Mouse (Mus musculus): Measurements from ENCODE around the gene Phactr1. TPM values are rescaled to one million over a fixed set of nuclear protein-coding genes. Genes with fewer than 3 reads are reported as not detected.

Gene Phactr1
- polyA plus RNA-seq, 1 experiment, result 1.1 TPM

DNA sequence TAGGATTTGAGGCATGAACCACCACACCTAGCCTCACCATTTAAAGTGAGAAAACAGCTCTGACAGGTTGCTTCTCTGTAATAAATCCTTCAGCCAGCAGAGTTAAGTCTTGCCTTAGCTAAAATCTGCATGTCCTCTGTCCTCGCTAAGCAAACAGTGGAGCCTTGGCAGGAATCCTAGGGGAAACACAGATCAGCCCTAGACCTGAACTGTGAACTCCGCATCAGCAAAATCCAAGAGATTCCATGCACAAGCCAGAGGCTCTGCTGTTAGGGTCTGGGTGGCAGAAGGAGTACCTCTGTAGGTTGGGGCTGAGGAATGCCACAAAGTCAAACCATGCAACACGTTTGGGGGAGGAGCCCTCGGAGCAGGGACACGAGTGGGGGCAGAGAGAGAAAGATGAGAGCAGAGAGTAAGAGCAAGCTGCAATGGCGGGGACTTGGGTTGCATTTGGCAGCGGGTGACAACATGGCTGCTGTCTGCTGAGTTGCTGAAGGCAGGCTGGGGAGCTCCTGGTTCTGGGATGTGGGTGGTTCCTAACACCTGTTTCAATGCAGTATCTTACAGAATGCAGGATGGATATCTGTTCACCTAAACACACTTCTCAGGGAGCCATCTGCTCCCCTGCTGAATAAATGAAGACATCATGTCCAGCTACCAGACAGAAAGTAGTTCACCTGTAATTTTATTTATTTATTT is 464.4 kb downstream of the Phactr1 start:
- 48% methylated on average over 7 of the region's 7 CpGs for WGBS
- DNase-seq (ENCODE audit: low read depth, low spot score), result no peak

DNA sequence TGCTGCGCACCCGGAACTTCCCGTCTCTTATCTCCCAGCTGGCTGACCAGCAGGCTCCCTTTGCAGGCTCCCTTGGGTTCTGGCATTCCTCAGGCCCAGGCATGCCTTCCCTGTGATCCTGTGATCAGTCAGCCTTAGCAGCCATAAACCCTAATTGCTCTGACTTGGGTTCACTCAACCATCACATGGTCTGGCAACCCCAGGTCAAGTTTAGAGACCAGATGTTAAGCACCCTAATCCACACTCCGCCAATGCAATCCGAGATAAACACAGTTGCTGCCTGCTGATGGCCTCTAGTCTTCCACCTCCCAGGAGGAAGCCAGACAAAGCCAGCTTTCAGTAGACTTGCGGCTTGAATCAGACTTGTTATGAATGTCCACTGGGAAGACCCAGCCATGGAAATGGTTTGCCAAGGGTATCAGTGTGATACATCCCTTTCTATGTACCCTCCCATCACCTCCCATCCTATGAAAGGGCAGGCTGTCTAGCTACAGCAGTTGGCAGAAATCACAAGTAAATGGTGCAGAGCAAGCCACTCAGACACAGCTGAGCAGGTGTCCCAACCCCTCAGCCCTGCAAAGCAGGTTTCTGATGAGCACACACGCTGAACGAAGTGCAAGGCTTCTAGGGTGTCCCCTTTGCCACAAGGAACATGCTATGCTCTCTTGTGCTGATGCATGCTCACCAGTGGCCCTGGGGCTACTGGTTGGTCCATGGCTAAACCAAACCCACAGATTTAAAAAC is 466.3 kb downstream of the Phactr1 start:
- no peak for DNase-seq (ENCODE audit: low read depth, low spot score)
- 63% methylated on average over 8 of the region's 8 CpGs for WGBS

DNA sequence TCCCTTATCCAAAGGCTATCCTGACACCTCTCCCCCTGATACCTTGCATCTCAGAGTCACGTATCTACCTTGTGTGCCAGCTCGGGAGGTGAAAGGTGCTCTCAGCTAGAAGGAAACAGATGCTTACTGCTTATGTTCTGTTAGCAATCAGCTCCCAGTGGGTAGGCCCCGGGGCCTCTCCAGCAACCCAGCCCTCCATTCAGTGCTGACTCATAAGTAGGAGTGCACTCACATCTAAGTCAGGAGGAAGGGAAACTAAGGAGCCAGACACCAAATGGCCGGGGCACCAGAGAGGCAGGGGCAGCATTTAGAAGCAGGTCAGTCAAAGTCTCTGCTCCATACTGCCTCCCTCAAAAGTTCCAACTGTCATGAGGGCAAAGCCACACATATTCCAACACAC is 468.3 kb downstream of the Phactr1 start:
- no peak for DNase-seq (ENCODE audit: low read depth, low spot score)
- 58% methylated on average over 4 of the region's 4 CpGs for WGBS

DNA sequence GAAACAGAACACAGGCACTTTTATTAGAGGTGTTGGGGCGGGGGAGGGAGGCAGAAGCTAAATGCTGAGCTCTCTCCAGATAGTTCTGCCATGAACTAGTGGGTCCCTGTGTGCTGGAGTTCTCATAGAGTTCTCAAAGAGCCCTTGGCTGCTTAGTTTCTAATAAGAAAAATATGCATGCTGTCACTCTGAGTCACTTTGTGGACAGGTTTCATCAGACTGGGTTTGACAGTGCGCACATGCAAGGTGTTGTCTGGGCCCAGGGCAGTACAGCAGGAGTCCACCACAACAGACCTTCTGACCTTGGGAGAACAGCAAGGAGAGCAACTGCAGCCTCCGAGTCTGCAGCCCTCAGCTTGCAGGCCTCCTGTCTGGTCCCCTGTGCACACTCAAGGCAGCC is 469.2 kb downstream of the Phactr1 start:
- DNase-seq (ENCODE audit: low read depth, low spot score), result no peak
- WGBS, result 92% methylated on average over 3 of the region's 3 CpGs

DNA sequence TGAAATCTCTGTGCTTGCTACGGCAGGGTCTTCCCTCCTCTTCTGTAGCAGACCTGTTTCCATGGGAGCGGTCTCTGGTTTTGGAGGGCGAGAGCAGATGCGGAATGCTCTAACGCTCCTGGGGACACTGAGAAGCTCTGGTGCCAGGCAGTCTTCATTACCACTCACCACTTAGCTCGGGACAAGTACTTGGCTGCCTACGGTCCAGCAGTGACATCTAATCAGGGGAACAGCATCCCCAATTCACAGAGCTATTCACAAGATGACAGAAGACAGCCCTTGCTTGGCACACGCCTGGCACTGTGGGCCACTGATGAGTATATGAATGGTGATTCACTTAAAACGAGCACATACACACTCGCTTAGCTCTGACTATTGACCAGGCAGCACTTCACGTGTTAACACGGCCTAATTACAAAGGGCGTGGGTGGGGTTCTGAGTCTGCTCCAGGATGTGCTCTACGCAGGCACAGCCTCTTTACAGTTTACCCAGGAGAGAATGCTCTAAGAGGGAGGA is 471.6 kb downstream of the Phactr1 start:
- DNase-seq (ENCODE audit: low read depth, low spot score), result no peak

DNA sequence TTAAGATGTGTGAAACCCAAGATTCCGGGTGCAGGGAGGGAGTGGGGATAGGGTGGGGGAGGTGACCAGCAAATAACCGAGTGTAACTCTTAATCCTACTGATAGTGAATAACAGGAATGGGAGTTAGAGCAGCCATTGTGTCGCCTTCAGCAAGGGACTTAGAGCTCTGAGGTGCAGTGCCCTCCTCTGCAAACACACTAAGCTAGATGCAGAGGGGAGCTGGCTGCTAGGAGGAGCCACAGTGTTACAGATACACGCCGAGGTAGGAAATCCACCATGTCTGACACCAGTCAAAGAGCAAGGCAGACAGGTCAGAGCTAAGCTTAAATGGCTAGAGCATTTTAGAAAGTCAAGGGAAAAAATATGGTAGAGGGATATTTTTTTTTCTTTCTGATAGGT is 476.9 kb downstream of the Phactr1 start:
- no peak for DNase-seq (ENCODE audit: low read depth, low spot score)
- 83% methylated on average over 5 of the region's 5 CpGs for WGBS

More for the DNA sequence above, 471.6 kb downstream of the Phactr1 start:
- 79% methylated on average over 14 of the region's 14 CpGs for WGBS

DNA sequence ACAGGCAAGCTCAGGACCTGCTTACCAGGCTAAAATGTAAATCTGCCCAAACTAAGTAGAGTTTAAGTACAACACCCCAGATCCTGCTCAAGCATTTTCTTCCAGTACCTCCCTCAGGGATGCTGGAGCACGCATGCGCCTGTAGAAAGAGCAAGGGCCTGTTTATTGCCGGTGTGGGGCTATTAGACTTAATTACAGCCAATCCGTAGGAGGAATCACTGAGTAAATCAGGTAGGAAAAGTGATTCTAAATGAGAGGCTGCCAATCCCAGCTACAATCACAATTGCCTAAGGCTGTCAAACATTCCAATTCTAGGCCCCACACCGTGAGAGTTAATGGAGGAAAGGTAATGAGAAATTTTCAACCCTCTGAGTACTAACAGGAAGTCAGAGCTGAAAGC is 477.9 kb downstream of the Phactr1 start:
- 52% methylated on average over 5 of the region's 5 CpGs for WGBS
- no peak for DNase-seq (ENCODE audit: low read depth, low spot score)

DNA sequence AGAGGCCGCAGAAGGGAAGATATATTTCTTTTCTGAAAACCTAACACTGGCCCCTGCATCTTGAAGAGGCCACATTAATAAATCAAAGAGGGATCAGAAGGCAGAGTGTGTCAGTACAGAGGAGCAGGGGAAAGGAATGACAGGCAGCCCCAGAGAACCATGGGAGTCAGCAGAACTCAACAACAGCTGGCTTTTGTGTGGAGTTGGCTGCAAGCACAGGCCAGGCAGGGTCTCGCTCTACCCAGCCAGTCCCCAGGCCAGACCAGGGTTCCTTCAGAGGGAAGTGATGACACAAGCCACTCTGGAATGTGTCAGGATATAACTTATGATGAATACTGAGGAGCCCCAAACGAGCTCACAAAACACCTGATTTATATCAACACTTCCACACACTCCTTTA is 479.0 kb downstream of the Phactr1 start:
- no peak for DNase-seq (ENCODE audit: low read depth, low spot score)
- WGBS, result 65% methylated on average over 3 of the region's 3 CpGs

DNA sequence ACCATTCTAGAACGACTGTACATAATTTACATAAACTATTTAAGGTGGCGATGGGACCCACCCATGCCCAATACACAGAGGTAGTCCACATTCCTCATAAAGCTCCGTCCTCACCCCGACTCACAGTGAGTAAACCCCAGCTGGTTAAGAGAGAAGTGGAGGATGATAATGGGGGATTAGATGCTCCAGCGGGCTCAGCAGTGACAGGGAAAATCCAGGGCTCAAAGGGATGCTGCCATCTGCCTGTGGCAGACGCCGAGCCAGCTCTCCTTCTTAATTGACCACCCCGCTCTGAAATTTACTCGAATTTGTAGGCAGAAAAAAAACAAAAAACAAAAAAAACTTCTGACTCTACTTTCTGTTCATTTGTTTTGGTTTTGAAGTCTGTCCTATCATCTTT is 487.3 kb downstream of the Phactr1 start:
- no peak for DNase-seq (ENCODE audit: low read depth, low spot score)
- WGBS, result 83% methylated on average over 9 of the region's 9 CpGs

DNA sequence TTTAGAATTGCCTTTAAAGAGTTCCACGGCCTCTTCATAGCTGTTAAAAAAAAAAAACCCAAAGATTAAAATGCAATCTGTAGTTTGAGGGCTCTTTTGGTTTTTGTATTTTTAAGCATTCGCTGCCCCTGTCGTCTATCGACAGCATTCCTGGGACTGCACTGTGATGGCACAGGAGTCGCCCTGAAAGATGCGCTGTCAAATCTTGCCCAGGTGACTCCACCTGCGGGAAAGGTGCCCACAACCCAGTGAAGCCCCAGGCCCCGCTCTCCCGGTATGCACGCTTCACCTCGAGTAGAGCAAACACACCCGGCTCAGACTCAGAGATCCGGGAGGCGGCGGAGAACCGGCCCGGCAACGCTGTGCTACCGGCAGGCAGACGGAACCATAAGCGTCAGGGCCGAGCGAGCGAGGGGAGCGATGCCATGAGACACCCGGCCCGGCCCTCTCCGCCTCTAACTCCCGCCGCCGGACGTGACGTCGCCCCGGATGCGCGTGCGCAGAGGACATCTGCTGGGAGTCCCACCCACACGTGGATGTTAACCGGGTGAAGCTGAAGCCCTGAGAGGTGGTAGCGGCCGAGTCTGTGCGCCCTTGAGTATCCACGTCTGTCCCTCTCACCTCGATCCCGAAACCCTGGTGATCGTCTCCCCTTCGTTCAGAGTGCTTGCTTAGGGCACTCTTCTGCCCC is 490.7 kb downstream of the Phactr1 start, which contains the start of gene Tbc1d7:
Tbc1d7 (minus strand) TSS at position 482 of the 691 bp plus-strand sequence.
- peak; percentile 91 for DNase-seq (ENCODE audit: low read depth, low spot score)
- WGBS, result under 1% methylated on average over 48 of the region's 48 CpGs

DNA sequence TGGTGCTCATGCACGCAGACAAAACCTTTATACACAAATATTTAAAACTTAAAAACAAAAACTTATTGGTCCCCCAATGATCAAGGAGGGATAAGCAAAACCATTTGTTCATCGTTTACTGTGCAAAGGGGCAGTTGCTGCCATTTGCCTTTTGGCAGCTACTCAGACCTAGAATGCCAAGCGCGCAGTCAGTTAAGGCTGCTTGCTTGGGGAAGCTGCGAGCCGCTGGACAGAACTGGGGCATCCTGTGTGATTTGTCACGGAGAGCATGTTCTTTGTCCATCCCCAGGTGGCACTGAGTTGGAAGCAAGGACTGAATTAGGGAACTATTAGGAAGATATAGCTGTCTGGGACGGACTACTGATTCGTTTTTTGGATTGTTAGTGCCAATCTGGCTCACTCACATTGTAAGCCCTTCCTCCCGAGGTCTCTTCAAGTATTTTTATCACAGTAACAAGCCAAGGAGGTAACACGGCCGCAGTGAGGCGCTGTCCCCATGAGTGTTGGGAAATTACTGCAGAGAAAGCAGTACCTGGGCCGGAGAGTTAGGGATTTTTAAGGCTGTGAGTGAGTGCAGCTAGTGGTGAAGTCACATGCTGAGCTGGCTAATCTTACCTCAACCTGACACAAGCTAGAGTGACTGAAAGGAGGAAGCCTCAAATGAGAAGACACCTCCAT is 491.8 kb downstream of the Phactr1 start:
- WGBS, result 43% methylated on average over 14 of the region's 14 CpGs
- DNase-seq (ENCODE audit: low read depth, low spot score), result no peak

DNA sequence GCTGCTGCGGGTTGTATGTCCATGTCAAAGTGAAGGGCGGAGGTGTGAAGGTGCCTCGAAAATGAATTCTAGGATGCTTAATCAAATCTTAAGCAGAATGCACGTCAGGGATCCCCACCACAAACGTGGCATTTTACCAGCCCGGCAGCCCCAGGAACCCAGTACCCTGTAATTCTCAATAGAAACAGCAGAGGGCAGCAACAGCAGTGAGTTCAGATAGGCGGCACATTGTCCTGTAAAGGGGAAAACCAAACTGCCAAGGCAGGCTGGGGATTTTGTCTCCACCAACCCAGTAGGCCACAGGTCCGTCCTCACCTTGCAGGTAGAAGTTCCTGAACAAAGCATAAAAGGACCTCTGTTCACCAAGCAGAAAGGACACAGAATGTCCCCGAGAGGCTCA is 492.8 kb downstream of the Phactr1 start:
- no peak for DNase-seq (ENCODE audit: low read depth, low spot score)
- WGBS, result 15% methylated on average over 9 of the region's 9 CpGs

DNA sequence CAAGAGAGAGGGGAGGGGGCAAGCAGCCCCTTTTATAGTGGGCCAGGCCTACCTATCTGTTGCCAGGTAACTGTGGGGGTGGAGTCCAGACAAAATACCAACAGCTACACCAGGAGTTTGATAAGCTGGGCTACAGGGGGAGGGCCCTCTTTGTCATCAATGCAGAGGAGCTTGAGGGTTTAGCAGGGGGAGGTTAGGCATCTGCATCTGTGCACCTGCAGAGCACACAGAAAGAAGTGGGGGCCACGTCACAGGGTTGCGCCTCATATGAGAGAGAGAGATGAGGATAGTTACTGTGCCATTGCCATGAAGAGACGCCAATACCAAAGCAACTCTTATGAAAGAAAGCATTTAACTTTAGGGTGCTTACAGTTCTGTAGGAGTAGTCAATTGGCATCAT is 496.3 kb downstream of the Phactr1 start:
- 93% methylated on average over 3 of the region's 3 CpGs for WGBS
- DNase-seq (ENCODE audit: low read depth, low spot score), result no peak

DNA sequence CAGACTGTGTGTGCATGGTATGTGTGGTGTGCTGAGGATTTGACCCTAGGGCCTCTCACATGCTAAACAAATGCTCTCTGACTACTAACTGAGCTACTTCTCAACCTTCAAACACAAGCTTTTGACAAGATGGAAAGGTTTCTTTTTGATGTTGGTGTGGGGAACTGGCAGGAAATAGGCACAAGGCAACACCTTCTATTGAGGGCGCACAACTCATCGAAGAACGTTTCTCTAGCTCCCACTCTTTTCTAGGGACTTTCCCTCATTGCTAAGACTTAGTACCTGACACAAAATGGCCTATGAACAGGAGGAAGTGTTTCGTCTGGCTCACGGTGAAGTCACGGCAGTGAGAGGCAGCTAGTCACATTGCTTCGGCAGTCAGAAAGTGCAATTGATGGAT is 496.9 kb downstream of the Phactr1 start:
- DNase-seq (ENCODE audit: low read depth, low spot score), result no peak
- WGBS, result 80% methylated on average over 7 of the region's 7 CpGs

DNA sequence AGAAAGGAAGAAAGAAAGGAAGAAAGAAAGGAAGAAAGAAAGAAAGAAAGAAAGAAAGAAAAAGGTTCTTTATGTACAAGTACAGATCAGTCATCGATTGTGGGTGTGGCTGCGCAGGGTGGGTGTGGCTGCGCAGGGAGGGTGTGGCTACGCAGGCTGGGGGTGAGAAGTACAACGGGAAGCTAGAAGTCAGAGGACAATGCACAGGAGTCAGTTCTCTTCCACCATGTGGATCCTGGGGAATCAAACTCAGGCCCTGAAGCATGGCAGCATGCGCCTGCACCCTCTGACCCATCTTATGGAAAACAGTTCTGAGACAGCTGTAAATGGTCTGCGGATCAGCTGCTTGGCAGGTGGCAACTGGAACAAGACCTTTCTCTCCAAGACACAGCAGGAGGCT is 500.7 kb downstream of the Phactr1 start:
- 52% methylated on average over 7 of the region's 7 CpGs for WGBS
- no peak for DNase-seq (ENCODE audit: low read depth, low spot score)

DNA sequence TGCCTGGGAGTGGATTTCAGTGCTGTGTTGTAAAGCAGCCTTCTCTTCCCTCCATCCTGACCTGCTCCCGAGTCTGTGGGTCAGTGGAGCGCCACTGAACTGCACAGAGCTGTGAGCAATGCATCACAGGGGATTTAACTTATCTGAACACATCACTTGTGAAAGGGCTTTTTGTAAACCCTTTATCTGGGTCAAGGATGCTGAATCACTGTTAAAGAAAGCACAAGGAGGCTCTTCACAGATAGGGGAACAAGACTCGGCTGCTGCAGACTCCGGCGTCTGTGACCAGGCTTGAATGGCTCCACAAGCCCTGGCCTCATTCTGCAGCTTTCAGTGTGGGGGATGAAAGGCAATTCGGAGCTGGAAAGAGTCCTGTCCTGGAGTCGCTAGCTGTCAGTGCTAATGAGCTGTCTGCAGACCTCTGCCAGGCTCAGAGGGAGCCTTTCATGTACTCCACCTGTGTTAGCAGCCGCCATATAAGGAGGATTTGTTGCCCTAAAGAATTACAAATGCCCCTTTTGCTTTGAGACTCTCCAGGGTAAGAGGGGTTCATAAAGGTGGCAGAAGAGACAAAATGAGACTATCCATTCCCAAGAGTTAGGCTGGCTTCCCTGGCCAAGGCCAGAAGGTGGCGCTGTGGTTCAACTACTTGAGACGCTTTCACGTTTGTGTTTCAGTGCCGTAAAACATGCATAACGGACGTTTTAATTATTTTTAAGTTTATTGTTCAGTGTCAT is 502.2 kb downstream of the Phactr1 start:
- peak; percentile 51 for DNase-seq (ENCODE audit: low read depth, low spot score)
- 20% methylated on average over 14 of the region's 14 CpGs for WGBS

DNA sequence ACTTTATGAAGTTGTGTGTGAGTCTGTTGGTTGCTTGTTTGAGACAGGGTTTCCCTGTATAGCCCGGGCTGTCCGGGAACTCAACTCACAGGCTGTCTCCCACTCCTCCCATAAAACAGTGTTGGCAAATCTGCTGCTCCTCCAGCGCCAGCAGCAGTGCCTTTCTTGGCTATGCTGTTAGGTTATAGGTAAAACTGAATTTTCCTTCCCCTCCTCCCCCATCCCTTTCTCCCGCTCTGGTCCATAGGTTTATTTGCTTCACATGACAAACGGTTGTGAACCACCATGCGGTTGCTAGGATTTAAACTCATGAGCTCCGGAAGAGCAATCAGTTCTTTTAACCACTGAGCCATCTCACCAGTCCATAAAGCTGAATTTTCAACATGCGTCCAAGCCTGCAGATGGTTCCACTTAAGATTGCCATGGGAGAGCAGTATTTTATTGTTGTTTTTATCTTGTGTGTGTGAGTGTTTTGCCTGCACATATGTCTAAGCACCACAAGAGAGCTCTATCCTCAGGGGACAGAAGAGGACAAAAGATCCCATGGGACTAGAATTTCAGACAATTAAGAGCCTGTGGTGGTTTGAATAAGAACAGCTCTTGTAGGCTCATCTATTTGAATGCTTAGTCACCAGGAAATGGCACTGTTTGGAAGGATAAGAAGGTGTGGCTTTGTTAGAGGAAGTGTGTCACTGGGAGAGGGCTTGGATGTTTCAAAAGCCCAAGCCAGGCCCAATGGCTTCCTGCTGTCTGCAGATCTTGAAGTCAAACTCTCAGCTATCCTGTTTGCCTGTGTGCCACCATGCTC is 503.0 kb downstream of the Phactr1 start:
- no peak for DNase-seq (ENCODE audit: low read depth, low spot score)
- WGBS, result 39% methylated on average over 8 of the region's 8 CpGs

DNA sequence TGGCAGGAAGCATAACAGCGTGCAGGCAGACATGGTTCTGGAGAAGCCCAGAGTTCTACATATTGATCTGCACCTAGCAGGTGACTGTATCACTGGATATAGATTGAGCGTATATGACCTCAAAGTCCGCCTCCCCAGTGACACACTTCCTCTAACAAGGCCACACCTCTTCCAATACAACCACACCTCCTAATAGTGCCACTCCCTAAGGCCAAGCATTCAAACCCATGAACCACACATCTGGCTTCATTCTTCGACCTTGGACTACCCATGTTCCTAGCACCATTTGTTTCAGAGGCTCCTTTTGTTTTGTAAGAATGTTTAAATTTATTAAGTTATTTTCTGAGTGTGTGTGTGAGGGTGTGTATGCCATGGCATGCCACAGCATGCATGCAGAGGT is 507.3 kb downstream of the Phactr1 start:
- 85% methylated on average over 4 of the region's 4 CpGs for WGBS
- DNase-seq (ENCODE audit: low read depth, low spot score), result no peak
